Mouse (Mus musculus): ENCODE results near the gene Kpna4. TPM values are rescaled to one million over a fixed set of nuclear protein-coding genes. Genes with fewer than 3 reads are reported as not detected.

Gene Kpna4
- total and polyA plus RNA-seq, 3 experiments, result 19.4 to 50.5 (median 38.5) TPM

GRCm38 (mm10) chr3:69051894-69052293 is 75.0 kb downstream of the Kpna4 start:
- Histone ChIP-seq H3K27me3 (ENCODE audit: control insufficient read depth in 1 of 2, insufficient read depth in 2 of 2, low read length in 2 of 2) (no peaks in the 10 kb centered on the region), H3K4me3 (ENCODE audit: control insufficient read depth in 1 of 2, insufficient read depth in 1 of 2, low read depth in 2 of 2, low read length in 2 of 2) (no peak overlapping the region), H3K36me3 (ENCODE audit: control insufficient read depth in 1 of 2, insufficient read depth in 2 of 2, low read length in 2 of 2) (peaks cover 0 to 35% of the 10 kb centered on the region in 2 experiments; a peak in 2 of 4 replicates), H3K79me2 (ENCODE audit: control insufficient read depth, insufficient read depth, low read length, poor library complexity) (no peaks in the 10 kb centered on the region), H3K9ac (ENCODE audit: control insufficient read depth, low read depth, low read length, poor library complexity, severe bottlenecking) (no peak overlapping the region), H3K4me1 (ENCODE audit: control insufficient read depth in 1 of 2, insufficient read depth in 2 of 2, low read length in 2 of 2) (peaks cover 25 to 39% of the 10 kb centered on the region in 2 experiments), H3K27ac (ENCODE audit: control insufficient read depth, low read depth, low read length) (no peak overlapping the region), H3K9me3 (replicated peaks; ENCODE audit: insufficient read depth, low read length) (no peaks in the 10 kb centered on the region)
- DNase-seq (ENCODE audit: low read depth, low spot score), result peak; percentile 44
- TF ChIP-seq RCOR1 (IDR thresholded peaks at IDR 0.05; ENCODE audit: low read depth, low read length), result peak; percentile 67
- TF ChIP-seq NRF1 (IDR thresholded peaks at IDR 0.05; ENCODE audit: insufficient read depth, low read depth, low read length, poor library complexity, severe bottlenecking), result no peak
- TF ChIP-seq NELFE (IDR thresholded peaks at IDR 0.05; ENCODE audit: low read depth, low read length), result no peak
- peak; percentile 69 for TF ChIP-seq TCF12 (IDR thresholded peaks at IDR 0.05; ENCODE audit: low read depth, low read length)
- TF ChIP-seq TAL1 (IDR thresholded peaks at IDR 0.05; ENCODE audit: low read length), result peak; percentile 18
- TF ChIP-seq ETS1 (IDR thresholded peaks at IDR 0.05; ENCODE audit: low read depth, low read length), result 0 out of 2 replicates have a peak, but pooled peaks have one; percentile 34
- TF ChIP-seq ZNF384 (IDR thresholded peaks at IDR 0.05; ENCODE audit: low read depth, low read length), result peak; percentile 82
- 0 out of 2 replicates have a peak, but pooled peaks have one; percentile 24 for TF ChIP-seq CHD2 (IDR thresholded peaks at IDR 0.05; ENCODE audit: low read length)
- no peak for TF ChIP-seq MAFK (IDR thresholded peaks at IDR 0.05; ENCODE audit: borderline replicate concordance, low read depth, low read length)
- peak; percentile 79 for TF ChIP-seq GATA1 (IDR thresholded peaks at IDR 0.05; ENCODE audit: low read depth, low read length)
- TF ChIP-seq EP300 (IDR thresholded peaks at IDR 0.05; ENCODE audit: low read depth in 1 of 2, low read length in 2 of 2), result peak; percentile 73 to 80

- no peak for TF ChIP-seq ZC3H11A (IDR thresholded peaks at IDR 0.05; ENCODE audit: low read depth, low read length)
- no peak for TF ChIP-seq RAD21 (IDR thresholded peaks at IDR 0.05; ENCODE audit: low read depth, low read length)
- TF ChIP-seq MAX (IDR thresholded peaks at IDR 0.05; ENCODE audit: low read length), result no peak
- no peak for TF ChIP-seq ZMIZ1 (IDR thresholded peaks at IDR 0.05; ENCODE audit: low read depth, low read length)
- TF ChIP-seq NRF1 (IDR thresholded peaks at IDR 0.05; ENCODE audit: insufficient read depth, low read depth, low read length, poor library complexity, severe bottlenecking), result no peak
- no peak for TF ChIP-seq ZNF384 (IDR thresholded peaks at IDR 0.05; ENCODE audit: low read depth, low read length)
- no peak for TF ChIP-seq CHD2 (IDR thresholded peaks at IDR 0.05; ENCODE audit: low read length)
- TF ChIP-seq POLR2A (IDR thresholded peaks at IDR 0.05; ENCODE audit: control insufficient read depth in 1 of 2, insufficient read depth in 1 of 2, low read depth in 1 of 2, low read length in 2 of 2, poor library complexity in 1 of 2), result no peak
- TF ChIP-seq RCOR1 (IDR thresholded peaks at IDR 0.05; ENCODE audit: low read depth, low read length), result no peak
- TF ChIP-seq TAL1 (IDR thresholded peaks at IDR 0.05; ENCODE audit: low read length), result no peak
- Histone ChIP-seq H3K27me3 (ENCODE audit: control insufficient read depth in 1 of 2, insufficient read depth in 2 of 2, low read length in 2 of 2) (no peaks in the 10 kb centered on the region), H3K4me1 (ENCODE audit: control insufficient read depth in 1 of 2, insufficient read depth in 2 of 2, low read length in 2 of 2) (peaks cover 21 to 29% of the 10 kb centered on the region in 2 experiments)
Measured at GRCm38 (mm10) chr3:69049011-69049410, 77.9 kb downstream of the Kpna4 start.

More at GRCm38 (mm10) chr3:69049011-69049410, 77.9 kb downstream of the Kpna4 start:
- Histone ChIP-seq H3K27ac (ENCODE audit: control insufficient read depth, low read depth, low read length) (no peak overlapping the region), H3K4me3 (ENCODE audit: control insufficient read depth in 1 of 2, insufficient read depth in 1 of 2, low read depth in 2 of 2, low read length in 2 of 2) (no peak overlapping the region), H3K9ac (ENCODE audit: control insufficient read depth, low read depth, low read length, poor library complexity, severe bottlenecking) (no peak overlapping the region), H3K79me2 (ENCODE audit: control insufficient read depth, insufficient read depth, low read length, poor library complexity) (peaks cover 10% of the 10 kb centered on the region), H3K9me3 (replicated peaks; ENCODE audit: insufficient read depth, low read length) (no peaks in the 10 kb centered on the region), H3K36me3 (ENCODE audit: control insufficient read depth in 1 of 2, insufficient read depth in 2 of 2, low read length in 2 of 2) (peaks cover 0 to 29% of the 10 kb centered on the region in 2 experiments; a peak in 2 of 4 replicates)
- no peak for DNase-seq (ENCODE audit: low read depth, low spot score)

Data from MEL (cell line).